In the genomic region with DNA sequence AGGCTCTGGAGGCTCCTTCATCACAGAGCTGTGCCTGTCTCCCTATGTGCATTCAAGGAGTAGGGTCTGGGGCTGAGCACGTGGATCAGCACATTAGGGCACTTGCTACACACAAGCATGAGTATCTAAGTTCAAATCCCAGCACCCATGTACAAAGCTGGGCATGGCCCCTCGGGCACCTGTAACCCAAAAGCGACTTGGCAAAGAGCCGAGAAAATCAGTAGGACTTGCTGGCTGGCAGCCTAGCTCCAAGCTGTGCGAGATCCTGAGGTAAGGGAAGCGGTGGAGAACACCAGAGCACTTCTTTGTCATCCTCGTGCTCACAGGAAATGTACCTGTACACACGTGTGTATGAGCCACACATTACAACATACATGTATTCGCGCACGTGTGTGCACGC, we compare ENCODE assay signal across 14 mouse cellular contexts. TPM values are rescaled to one million over a fixed set of nuclear protein-coding genes. Genes with fewer than 3 reads are reported as not detected.
DNase-seq lines count a peak whose midpoint lies in the region; ATAC-seq and TF ChIP-seq lines count a peak whose summit lies in the region.
"Had no signal": no experiment of that assay in that cellular context is flagged by ENCODE, and none has a peak within 500 bp of the region (broad histone marks: within the 10 kb centered on the region; RNA-seq: fewer than 3 reads in every experiment).

No protein-coding gene starts in this region.

- no peaks in the 10 kb centered on the region for H3K27me3 ChIP-seq in kidney, adult 2 months (replicated peaks; ENCODE audit: control insufficient read depth, insufficient read depth, low read length)
- H3K27me3 ChIP-seq in neural tube, embryonic 15.5 days (replicated peaks): no peaks in the 10 kb centered on the region

- peak overlapping the region; percentile 88 for H3K27ac ChIP-seq in kidney, adult 2 months (ENCODE audit: insufficient read depth, low read depth, low read length)
- 0 out of 2 replicates have a peak overlapping the region, but pooled peaks have one; percentile 74 for H3K27ac ChIP-seq in neural tube, embryonic 15.5 days (replicated peaks)
- H3K27ac ChIP-seq: liver, embryonic 14.5 days; stomach, postnatal 0 days had no signal

- no peak overlapping the region for H3K9ac ChIP-seq in neural tube, embryonic 15.5 days (replicated peaks)
- H3K9ac ChIP-seq: liver, embryonic 14.5 days had no signal

- H3K36me3 ChIP-seq in kidney, adult 2 months (ENCODE audit: control insufficient read depth, insufficient read depth, low read length): no peaks in the 10 kb centered on the region
- H3K36me3 ChIP-seq in neural tube, embryonic 15.5 days: 0 out of 2 replicates have a peak, but pooled peaks cover 3% of the 10 kb centered on the region

- DNase-seq in cerebellum, postnatal 10 days: peak; percentile 31 to 49
- DNase-seq in cerebellum, postnatal 4 days (ENCODE audit: low spot score in 2 of 2): no peak
- peak; percentile 59 for DNase-seq in kidney, adult 2 months
- DNase-seq in kidney, postnatal 4 days: no peak
- peak; percentile 57 for DNase-seq in kidney, postnatal 14 days
- DNase-seq in gastrocnemius, adult 18-20 months (ENCODE audit: low spot score): no peak
- DNase-seq in urinary bladder, postnatal 10 days (ENCODE audit: low spot score): no peak
- DNase-seq: right cerebral cortex, postnatal 4 days had no signal

- no peak overlapping the region for H3K4me2 ChIP-seq in neural tube, embryonic 15.5 days

- TF ChIP-seq POLR2A in kidney, adult 2 months (IDR thresholded peaks at IDR 0.05; ENCODE audit: low read depth, low read length): no peak

- H3K9me3 ChIP-seq in neural tube, embryonic 15.5 days (replicated peaks): no peaks in the 10 kb centered on the region

- peak overlapping the region; percentile 48 for H3K4me3 ChIP-seq in kidney, adult 2 months (ENCODE audit: insufficient read depth, low read depth, low read length)
- no peak overlapping the region for H3K4me3 ChIP-seq in neural tube, embryonic 15.5 days (replicated peaks)

- TF ChIP-seq CTCF in kidney, adult 2 months (conservative IDR thresholded peaks at IDR 0.05; ENCODE audit: insufficient read depth, insufficient read length, low read depth, low read length): no peak

- 50% methylated on average over 12 of the region's 12 CpGs for WGBS in kidney, adult 2 months
- 83% methylated on average over 12 of the region's 12 CpGs for WGBS in neural tube, embryonic 15.5 days

- ATAC-seq in neural tube, embryonic 15.5 days (ENCODE audit: low FRiP score): no peak
- ATAC-seq: activated CD4-positive, CD25-positive, alpha-beta regulatory T cell, adult 4 months; intestine, postnatal 0 days had no signal

- H3K4me1 ChIP-seq in kidney, adult 2 months (ENCODE audit: control insufficient read depth, insufficient read depth, low read length): peaks cover 7% of the 10 kb centered on the region; the same call in 1 of the 2 replicates
- peaks cover 57% of the 10 kb centered on the region for H3K4me1 ChIP-seq in neural tube, embryonic 15.5 days

RNA-seq across cellular contexts. Expression of a gene that starts 7.9 kb away (rescaled TPM):
- 34.7 and 41.8 TPM in 2 replicates for polyA plus RNA-seq in kidney, adult 2 months (2012; rRNA removed)
- 4.5 and 4.9 TPM in 2 replicates for polyA plus RNA-seq in neural tube, embryonic 15.5 days (2015; fragmentation: Nextera tagmentation; extraction: Ambion mirVana)
- 1 to 10 TPM; 2.0 to 2.5 TPM for total RNA-seq in gastrocnemius, adult 18-20 months (2021)

RNA-seq across cellular contexts. Expression of a gene that starts 25.7 kb away (rescaled TPM):
- 60.3 and 64.9 TPM in 2 replicates for polyA plus RNA-seq in kidney, adult 2 months (2012; rRNA removed)
- polyA plus RNA-seq in neural tube, embryonic 15.5 days (2015; fragmentation: Nextera tagmentation; extraction: Ambion mirVana): 56.8 and 59.8 TPM in 2 replicates
- total RNA-seq in gastrocnemius, adult 18-20 months (2021): 10 to 100 TPM; 12.9 to 16.2 TPM

RNA-seq across cellular contexts. Expression of a gene that starts 35.7 kb away (rescaled TPM):
- 0.03 and 0.26 TPM in 2 replicates for polyA plus RNA-seq in kidney, adult 2 months (2012; rRNA removed)
- 0.51 and 0.55 TPM in 2 replicates for polyA plus RNA-seq in neural tube, embryonic 15.5 days (2015; fragmentation: Nextera tagmentation; extraction: Ambion mirVana)
- not detected for total RNA-seq in gastrocnemius, adult 18-20 months (2021)
- total RNA-seq: megakaryocyte progenitor cell, adult 5-6 weeks had no signal
- polyA plus RNA-seq: liver, embryonic 14.5 days had no signal

RNA-seq across cellular contexts. Expression of a gene that starts 42.2 kb away (rescaled TPM):
- polyA plus RNA-seq in kidney, adult 2 months (2012; rRNA removed): 14.9 and 18.0 TPM in 2 replicates
- polyA plus RNA-seq in neural tube, embryonic 15.5 days (2015; fragmentation: Nextera tagmentation; extraction: Ambion mirVana): 210 and 222 TPM in 2 replicates
- total RNA-seq in gastrocnemius, adult 18-20 months (2021): 1 to 10 TPM; 1.1 to 2.3 TPM
- total RNA-seq: megakaryocyte progenitor cell, adult 5-6 weeks had no signal
- polyA plus RNA-seq: activated CD4-positive, CD25-positive, alpha-beta regulatory T cell, adult 4 months had no signal

Comparison
In these comparisons a context has a peak if more than half of its experiments do, and no peak if none do; other contexts are left out.
1. DNase-seq: peak in cerebellum, postnatal 10 days (2 of 2), kidney, adult 2 months (single experiment) and kidney, postnatal 14 days (single experiment); none in cerebellum, postnatal 4 days (0 of 2), kidney, postnatal 4 days (0 of 2), gastrocnemius, adult 18-20 months (single experiment) and urinary bladder, postnatal 10 days (single experiment).